Mouse (Mus musculus): ENCODE results near the gene Stxbp6. TPM values are rescaled to one million over a fixed set of nuclear protein-coding genes. Genes with fewer than 3 reads are reported as not detected.

Stxbp6 gene
- polyA plus RNA-seq, 1 experiment: 0.08 TPM

DNA sequence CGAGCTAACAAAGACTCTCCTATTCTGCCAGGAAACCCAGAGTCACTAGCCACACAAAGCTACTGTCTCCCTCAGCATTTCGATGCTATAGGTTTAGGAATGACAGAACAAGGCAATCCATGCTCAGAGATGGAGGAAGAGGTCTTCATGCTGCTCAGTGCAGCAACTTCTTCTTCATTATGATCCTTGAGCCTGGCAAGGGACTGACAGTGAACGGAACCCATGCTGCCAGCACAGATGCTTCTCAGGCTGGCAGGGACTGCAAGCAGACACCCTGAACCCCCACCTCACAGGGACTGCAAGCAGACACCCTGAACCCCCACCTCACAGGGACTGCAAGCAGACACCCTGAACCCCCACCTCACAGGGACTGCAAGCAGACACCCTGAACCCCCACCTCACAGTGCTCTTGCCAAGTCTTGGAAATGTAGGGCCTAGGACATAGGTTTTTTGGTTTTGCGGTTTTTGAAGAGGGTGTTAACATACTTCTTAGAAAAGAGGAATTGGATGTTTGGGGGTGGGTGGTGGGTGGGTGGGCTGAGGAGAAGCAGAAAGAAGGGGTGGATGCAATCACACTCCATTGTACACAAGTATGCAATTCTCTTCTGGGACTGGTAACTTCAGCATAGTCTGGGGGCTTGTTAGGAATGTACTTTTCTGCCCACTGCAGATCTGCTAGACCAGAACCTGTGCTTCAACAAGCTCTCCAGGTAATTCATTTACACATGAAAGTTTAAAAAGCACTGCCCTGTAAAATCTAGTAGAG, 8.1 kb upstream of the Stxbp6 start:
- TF ChIP-seq CTCF (IDR thresholded peaks at IDR 0.05; ENCODE audit: control insufficient read depth, insufficient read depth, insufficient read length) (no peak), MAX (IDR thresholded peaks at IDR 0.05) (no peak), FOSL1 (IDR thresholded peaks at IDR 0.05; ENCODE audit: insufficient read depth, low read length, poor library complexity, severe bottlenecking) (no peak), MYOG (IDR thresholded peaks at IDR 0.05; ENCODE audit: control insufficient read depth, extremely low read depth, insufficient read length) (no peak), MYOD1 (IDR thresholded peaks at IDR 0.05; ENCODE audit: control insufficient read depth, insufficient read length, low read depth) (no peak)

DNA sequence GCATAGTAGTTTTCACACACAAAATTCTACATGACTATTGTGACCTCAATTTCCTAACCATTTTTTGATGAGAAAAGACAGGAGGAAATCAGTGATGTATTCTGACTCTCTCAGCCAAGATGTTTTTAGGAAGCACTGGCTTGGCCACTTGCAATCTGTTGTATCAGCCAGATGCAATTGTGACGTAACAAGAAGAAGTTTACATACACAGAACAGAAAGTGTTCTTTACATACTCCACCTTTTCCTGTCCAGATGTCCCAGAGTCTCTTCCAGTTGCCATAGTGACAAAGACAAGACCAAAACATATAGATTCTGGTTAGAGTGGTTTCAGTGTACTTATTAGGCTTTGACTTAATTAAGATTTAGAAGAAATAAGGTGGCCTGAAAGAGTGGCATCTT, 7.1 kb upstream of the Stxbp6 start:
- no peak for TF ChIP-seq USF1 (IDR thresholded peaks at IDR 0.05; ENCODE audit: low read depth)
- Histone ChIP-seq H3K36me3 (ENCODE audit: control insufficient read depth, insufficient read depth) (no peaks in the 10 kb centered on the region), H3ac (ENCODE audit: control insufficient read depth, insufficient read length, low read depth) (no peak overlapping the region), H3K79me2 (ENCODE audit: control insufficient read depth, insufficient read depth) (no peaks in the 10 kb centered on the region), H3K79me3 (ENCODE audit: low read depth) (no peaks in the 10 kb centered on the region), H3K4me3 (ENCODE audit: insufficient read depth, poor library complexity, severe bottlenecking) (no peak overlapping the region), H3K27me3 (ENCODE audit: control insufficient read depth, insufficient read depth, insufficient read length) (no peaks in the 10 kb centered on the region)

More for the DNA sequence above, 8.1 kb upstream of the Stxbp6 start:
- no peaks in the 10 kb centered on the region for H3K27me3 ChIP-seq (ENCODE audit: control insufficient read depth, insufficient read depth, insufficient read length)
- no peaks in the 10 kb centered on the region for H3K36me3 ChIP-seq (ENCODE audit: control insufficient read depth, insufficient read depth)
- no peak overlapping the region for H3ac ChIP-seq (ENCODE audit: control insufficient read depth, insufficient read length, low read depth)
- H3K79me3 ChIP-seq (ENCODE audit: low read depth): no peaks in the 10 kb centered on the region
- no peaks in the 10 kb centered on the region for H3K79me2 ChIP-seq (ENCODE audit: control insufficient read depth, insufficient read depth)
- no peak overlapping the region for H3K4me3 ChIP-seq (ENCODE audit: insufficient read depth, poor library complexity, severe bottlenecking)

DNA sequence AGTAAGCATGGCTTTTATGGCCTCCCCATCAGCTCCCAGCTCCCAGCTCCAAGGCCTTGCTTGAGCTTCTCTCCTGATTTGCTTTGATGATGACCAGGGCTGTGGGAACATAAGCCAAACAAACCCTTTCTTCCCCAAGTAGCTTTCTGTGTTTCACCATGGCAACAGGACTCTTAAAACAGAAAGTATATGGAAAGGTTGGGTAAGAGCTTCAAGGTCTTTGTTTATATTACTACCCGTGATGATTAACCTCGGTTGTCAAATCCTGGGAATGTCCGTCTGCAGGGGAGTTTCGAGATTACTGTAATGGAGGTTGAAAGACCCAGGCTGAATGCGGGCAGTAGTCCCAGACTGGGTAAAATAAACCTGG, 6.2 kb upstream of the Stxbp6 start:
- Histone ChIP-seq H3K4me3 (ENCODE audit: insufficient read depth, poor library complexity, severe bottlenecking) (no peak overlapping the region), H3K27me3 (ENCODE audit: control insufficient read depth, insufficient read depth, insufficient read length) (no peaks in the 10 kb centered on the region), H3ac (ENCODE audit: control insufficient read depth, insufficient read length, low read depth) (no peak overlapping the region), H3K79me2 (ENCODE audit: control insufficient read depth, insufficient read depth) (no peaks in the 10 kb centered on the region), H3K36me3 (ENCODE audit: control insufficient read depth, insufficient read depth) (no peaks in the 10 kb centered on the region), H3K79me3 (ENCODE audit: low read depth) (no peaks in the 10 kb centered on the region)
- no peak for TF ChIP-seq USF1 (IDR thresholded peaks at IDR 0.05; ENCODE audit: low read depth)

DNA sequence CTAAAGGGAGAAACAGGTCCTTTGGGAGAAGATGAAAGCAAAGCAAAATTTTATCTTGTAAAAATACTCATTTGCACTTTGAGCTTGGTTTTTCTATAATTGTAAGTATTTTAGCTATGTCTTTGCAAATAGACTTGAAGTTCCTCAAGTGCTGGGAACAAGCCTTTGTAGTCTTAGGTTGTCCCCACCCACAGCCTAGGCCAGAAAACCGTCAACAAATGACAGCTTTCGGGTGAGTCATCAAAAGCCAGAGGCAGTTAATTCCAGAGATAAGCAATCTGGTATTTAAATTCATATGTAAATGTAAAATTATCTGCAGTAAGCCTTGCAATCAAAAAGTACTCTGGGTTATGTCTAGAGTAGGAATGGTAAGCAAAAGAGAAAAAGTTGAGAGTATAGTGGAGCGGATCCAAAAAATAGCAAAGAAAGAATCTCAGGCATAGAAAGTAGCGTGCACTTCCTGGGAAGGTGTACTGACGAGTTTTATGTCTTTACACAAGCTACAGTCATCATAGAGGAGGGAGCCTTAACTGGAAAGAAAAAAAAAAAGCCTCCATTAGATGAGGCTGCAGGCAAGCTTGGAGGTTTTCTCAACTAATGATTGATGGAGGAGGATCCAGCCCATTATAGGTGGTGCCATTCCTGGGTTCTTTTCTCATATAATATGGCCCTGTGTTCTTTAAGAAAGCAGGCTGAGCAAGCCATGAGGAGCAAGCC, 5.7 kb upstream of the Stxbp6 start:
- TF ChIP-seq MYOG (IDR thresholded peaks at IDR 0.05; ENCODE audit: control insufficient read depth, extremely low read depth, insufficient read length) (no peak), MYOD1 (IDR thresholded peaks at IDR 0.05; ENCODE audit: control insufficient read depth, insufficient read length, low read depth) (no peak), FOSL1 (IDR thresholded peaks at IDR 0.05; ENCODE audit: insufficient read depth, low read length, poor library complexity, severe bottlenecking) (no peak), MAX (IDR thresholded peaks at IDR 0.05) (no peak), CEBPB (IDR thresholded peaks at IDR 0.05; ENCODE audit: low read depth) (no peak)
- Histone ChIP-seq H3K36me3 (ENCODE audit: control insufficient read depth, insufficient read depth) (no peaks in the 10 kb centered on the region), H3K79me3 (ENCODE audit: low read depth) (no peaks in the 10 kb centered on the region), H3ac (ENCODE audit: control insufficient read depth, insufficient read length, low read depth) (no peak overlapping the region), H3K27me3 (ENCODE audit: control insufficient read depth, insufficient read depth, insufficient read length) (no peaks in the 10 kb centered on the region), H3K4me3 (ENCODE audit: insufficient read depth, poor library complexity, severe bottlenecking) (no peak overlapping the region), H3K79me2 (ENCODE audit: control insufficient read depth, insufficient read depth) (no peaks in the 10 kb centered on the region)

DNA sequence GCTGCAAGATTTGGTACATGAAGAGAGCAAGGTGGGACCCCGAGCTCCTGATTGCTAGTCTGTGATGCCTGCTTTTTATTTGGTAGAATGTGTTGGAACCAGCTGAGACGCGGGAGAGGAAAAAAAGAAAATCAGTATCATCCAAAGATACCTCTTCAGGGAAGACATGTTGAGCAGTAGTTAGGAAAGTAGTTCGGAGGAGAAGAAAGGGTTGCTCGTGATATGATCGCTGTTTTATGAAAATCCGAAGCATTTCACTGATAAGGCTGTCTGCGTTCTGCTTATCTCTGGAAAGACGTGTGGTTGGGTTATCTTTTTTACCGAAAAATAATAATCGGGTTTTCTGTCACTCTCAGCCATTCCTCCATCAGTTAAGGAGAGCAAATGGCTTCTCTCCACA, 1.1 kb upstream of the Stxbp6 start:
- H3K27me3 ChIP-seq (ENCODE audit: control insufficient read depth, insufficient read depth, insufficient read length): no peaks in the 10 kb centered on the region
- H3K36me3 ChIP-seq (ENCODE audit: control insufficient read depth, insufficient read depth): no peaks in the 10 kb centered on the region
- TF ChIP-seq CTCF (IDR thresholded peaks at IDR 0.05; ENCODE audit: control insufficient read depth, insufficient read depth, insufficient read length) (no peak), USF1 (IDR thresholded peaks at IDR 0.05; ENCODE audit: low read depth) (no peak), CEBPB (IDR thresholded peaks at IDR 0.05; ENCODE audit: low read depth) (no peak), MYOD1 (IDR thresholded peaks at IDR 0.05; ENCODE audit: control insufficient read depth, insufficient read length, low read depth) (no peak), MYOG (IDR thresholded peaks at IDR 0.05; ENCODE audit: control insufficient read depth, extremely low read depth, insufficient read length) (no peak), FOSL1 (IDR thresholded peaks at IDR 0.05; ENCODE audit: insufficient read depth, low read length, poor library complexity, severe bottlenecking) (no peak), MAX (IDR thresholded peaks at IDR 0.05) (no peak)
- no peaks in the 10 kb centered on the region for H3K79me3 ChIP-seq (ENCODE audit: low read depth)
- no peaks in the 10 kb centered on the region for H3K79me2 ChIP-seq (ENCODE audit: control insufficient read depth, insufficient read depth)
- H3K4me3 ChIP-seq (ENCODE audit: insufficient read depth, poor library complexity, severe bottlenecking): no peak overlapping the region
- no peak overlapping the region for H3ac ChIP-seq (ENCODE audit: control insufficient read depth, insufficient read length, low read depth)

DNA sequence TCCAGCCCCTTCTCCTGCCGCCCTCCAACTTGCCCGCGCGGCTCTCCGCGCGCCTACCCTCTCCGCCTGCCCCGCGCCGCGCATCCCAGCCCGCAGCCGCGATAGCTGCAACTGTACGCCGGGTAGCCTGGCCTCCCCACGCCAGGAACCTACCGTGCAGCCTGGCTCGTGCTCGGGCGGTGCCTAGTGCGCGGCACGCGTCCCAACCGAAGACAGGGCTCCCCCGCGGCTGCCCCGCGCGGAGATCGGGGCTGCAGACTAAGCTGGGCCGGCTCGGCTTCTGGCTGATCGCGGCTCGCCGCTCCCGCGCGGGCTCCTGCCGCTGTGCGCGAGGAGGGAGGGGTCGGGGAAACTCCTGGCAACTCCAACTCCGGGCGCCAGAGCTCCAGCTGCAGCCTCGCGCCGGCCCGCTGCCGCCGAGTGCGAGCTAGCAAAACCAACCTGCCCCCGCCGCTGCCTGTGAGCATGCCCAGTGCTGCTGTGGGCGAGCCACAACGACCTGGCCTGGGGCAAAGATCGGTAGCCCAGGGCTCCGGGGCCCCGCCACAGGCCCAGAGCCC, 387 bp downstream of the Stxbp6 start:
- Histone ChIP-seq H3K27me3 (ENCODE audit: control insufficient read depth, insufficient read depth, insufficient read length) (no peaks in the 10 kb centered on the region), H3K79me2 (ENCODE audit: control insufficient read depth, insufficient read depth) (no peaks in the 10 kb centered on the region), H3K36me3 (ENCODE audit: control insufficient read depth, insufficient read depth) (no peaks in the 10 kb centered on the region), H3K79me3 (ENCODE audit: low read depth) (no peaks in the 10 kb centered on the region), H3ac (ENCODE audit: control insufficient read depth, insufficient read length, low read depth) (no peak overlapping the region), H3K4me3 (ENCODE audit: insufficient read depth, poor library complexity, severe bottlenecking) (no peak overlapping the region)
- no peak for TF ChIP-seq MYOG (IDR thresholded peaks at IDR 0.05; ENCODE audit: control insufficient read depth, extremely low read depth, insufficient read length)
